Mouse (Mus musculus): ENCODE results near the gene Cyp2w1. TPM values are rescaled to one million over a fixed set of nuclear protein-coding genes. Genes with fewer than 3 reads are reported as not detected.

The Cyp2w1 gene
- polyA plus RNA-seq, 1 experiment from 2014 or later: not detected

DNA sequence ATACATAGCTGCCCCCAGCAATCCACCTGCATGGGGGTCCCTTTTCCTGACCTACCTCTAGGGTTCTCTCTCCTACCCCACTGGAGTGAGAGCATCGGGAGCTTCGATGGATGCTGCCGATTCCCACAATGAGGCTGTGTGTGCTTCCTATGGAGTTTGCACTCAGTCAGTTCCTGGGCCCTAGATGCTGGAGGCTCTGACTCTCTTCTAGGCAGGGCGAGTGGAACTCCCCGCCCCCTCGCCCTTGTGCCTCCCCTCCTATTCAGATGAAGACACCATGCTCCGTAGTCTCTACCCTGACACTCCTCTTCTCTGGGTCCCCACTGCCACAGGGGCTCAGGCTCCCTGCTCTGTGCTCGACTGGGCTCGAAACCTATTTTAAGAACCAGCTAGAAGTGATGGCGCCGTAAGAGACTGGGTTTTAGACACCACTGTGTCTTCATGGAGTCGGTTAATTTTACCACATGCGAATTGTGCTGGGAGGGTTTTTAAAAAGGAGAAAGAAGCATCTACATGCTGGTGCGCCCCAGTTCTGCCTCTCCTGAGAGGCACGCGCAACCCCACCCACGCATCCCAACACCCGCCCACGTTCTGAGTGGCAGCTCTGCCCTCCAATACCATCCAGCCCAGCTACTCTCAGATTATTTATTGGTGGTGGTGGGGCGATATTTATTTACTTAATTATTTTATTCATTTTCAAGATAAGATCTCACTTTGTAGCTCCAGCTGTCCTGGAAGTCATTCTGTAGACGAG is 34.5 kb upstream of the Cyp2w1 start:
- Histone ChIP-seq H3K4me1 (ENCODE audit: control insufficient read depth, insufficient read depth, low read length) (no peaks in the 10 kb centered on the region), H3K9ac (ENCODE audit: low read length) (no peak overlapping the region), H3K27me3 (ENCODE audit: control insufficient read depth, insufficient read depth, low read length) (no peaks in the 10 kb centered on the region), H3K4me2 (ENCODE audit: low read depth) (no peak overlapping the region), H3K9me3 (ENCODE audit: control insufficient read depth, low read length) (no peaks in the 10 kb centered on the region), H3K36me3 (ENCODE audit: control insufficient read depth, insufficient read depth, low read length) (no peaks in the 10 kb centered on the region), H3K4me3 (ENCODE audit: low read depth, low read length) (no peak overlapping the region), H3K27ac (ENCODE audit: low read depth, low read length) (no peak overlapping the region)
- DNase-seq (ENCODE audit: low spot score): no peak
- ATAC-seq (ENCODE audit: insufficient read depth, low FRiP score, low TSS enrichment): no peak
- 70% methylated on average over 21 of the region's 21 CpGs for WGBS

DNA sequence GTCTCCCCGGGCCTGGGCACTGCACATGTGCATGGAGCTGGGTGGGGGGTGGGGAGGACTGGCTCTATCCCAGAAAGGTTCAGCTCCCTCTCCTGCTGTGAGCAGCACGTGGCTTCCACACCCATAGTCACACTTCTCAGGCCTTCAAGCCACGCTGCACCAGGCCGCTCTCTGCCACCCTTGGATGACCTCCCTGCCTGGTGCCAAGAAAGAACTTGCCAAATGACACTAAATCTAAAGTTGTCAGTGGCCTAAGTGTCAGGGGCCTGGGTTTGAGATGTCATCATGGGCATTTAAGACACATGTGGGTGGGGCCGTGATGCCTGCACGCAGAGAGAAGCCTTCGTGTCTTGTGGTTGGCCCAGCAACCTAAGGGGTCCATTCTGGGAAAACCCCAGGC is 32.0 kb upstream of the Cyp2w1 start:
- H3K4me1 ChIP-seq (ENCODE audit: control insufficient read depth, insufficient read depth, low read length): peaks cover 4% of the 10 kb centered on the region; the same call in 1 of the 2 replicates
- no peak overlapping the region for H3K4me2 ChIP-seq (ENCODE audit: low read depth)
- H3K9ac ChIP-seq (ENCODE audit: low read length): no peak overlapping the region
- peaks cover 23% of the 10 kb centered on the region for H3K27me3 ChIP-seq (ENCODE audit: control insufficient read depth, insufficient read depth, low read length)
- H3K4me3 ChIP-seq (ENCODE audit: low read depth, low read length): no peak overlapping the region
- no peaks in the 10 kb centered on the region for H3K36me3 ChIP-seq (ENCODE audit: control insufficient read depth, insufficient read depth, low read length)
- no peak for DNase-seq (ENCODE audit: low spot score)
- WGBS: 74% methylated on average over 7 of the region's 7 CpGs
- no peak overlapping the region for H3K27ac ChIP-seq (ENCODE audit: low read depth, low read length)
- no peak for ATAC-seq (ENCODE audit: insufficient read depth, low FRiP score, low TSS enrichment)
- H3K9me3 ChIP-seq (ENCODE audit: control insufficient read depth, low read length): no peaks in the 10 kb centered on the region

DNA sequence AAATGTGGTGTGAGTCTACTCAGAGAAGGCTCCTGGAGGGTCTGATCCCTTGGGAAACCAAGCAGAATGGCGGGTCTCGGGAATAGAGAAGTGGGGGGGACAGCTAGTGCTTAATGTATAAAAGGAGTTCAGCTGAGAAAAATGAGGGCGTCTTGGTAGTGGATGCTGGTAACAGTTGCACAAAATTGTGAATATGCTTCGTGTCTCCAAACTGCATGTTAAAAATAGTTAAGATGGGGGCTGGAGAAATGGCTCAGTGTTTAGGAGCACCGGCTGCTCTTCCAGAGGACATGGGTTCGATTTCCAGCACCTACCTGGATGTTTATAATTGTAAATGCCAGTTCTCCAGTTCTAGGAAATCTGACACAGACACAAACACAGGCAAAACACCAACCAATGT is 31.1 kb upstream of the Cyp2w1 start:
- Histone ChIP-seq H3K9me3 (ENCODE audit: control insufficient read depth, low read length) (no peaks in the 10 kb centered on the region), H3K4me3 (ENCODE audit: low read depth, low read length) (no peak overlapping the region), H3K27me3 (ENCODE audit: control insufficient read depth, insufficient read depth, low read length) (peaks cover 32% of the 10 kb centered on the region), H3K9ac (ENCODE audit: low read length) (no peak overlapping the region), H3K4me2 (ENCODE audit: low read depth) (no peak overlapping the region), H3K4me1 (ENCODE audit: control insufficient read depth, insufficient read depth, low read length) (peaks cover 4% of the 10 kb centered on the region; the same call in 1 of the 2 replicates), H3K36me3 (ENCODE audit: control insufficient read depth, insufficient read depth, low read length) (no peaks in the 10 kb centered on the region), H3K27ac (ENCODE audit: low read depth, low read length) (no peak overlapping the region)
- DNase-seq (ENCODE audit: low spot score): no peak
- WGBS: 83% methylated on average over 6 of the region's 6 CpGs
- ATAC-seq (ENCODE audit: insufficient read depth, low FRiP score, low TSS enrichment): no peak

DNA sequence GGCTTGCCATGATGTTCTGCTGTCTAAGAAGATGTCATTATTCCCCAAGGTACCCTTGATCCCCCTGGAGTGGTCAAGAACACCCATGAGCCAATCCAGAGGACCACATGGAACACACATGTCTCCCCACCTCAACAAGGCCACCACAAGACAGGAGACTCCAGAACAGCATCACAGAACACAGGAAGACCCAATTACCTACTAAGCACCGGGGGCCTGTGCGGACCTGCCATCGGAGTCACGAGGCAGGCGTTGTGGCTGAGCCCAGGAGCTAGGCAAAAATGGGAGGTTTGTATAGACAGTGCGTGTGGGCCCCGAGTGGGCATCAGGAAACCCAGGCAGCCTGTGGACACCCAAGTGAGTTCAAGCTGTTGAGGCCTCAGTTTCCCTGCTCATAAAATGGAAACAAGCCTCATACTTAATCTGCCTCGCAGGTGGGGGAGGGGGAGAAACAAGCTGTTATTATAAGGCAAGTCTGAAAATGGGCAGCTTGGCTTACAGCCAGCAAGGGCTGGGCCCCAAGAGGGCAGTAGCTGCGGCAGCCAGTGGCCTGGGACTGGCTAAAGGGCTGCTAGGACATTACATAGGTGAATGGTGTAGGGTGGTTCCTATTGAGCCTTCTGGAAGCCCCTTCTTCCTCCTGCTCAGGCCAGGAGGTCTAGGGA is 29.0 kb upstream of the Cyp2w1 start:
- DNase-seq (ENCODE audit: low spot score) (no peak), ATAC-seq (ENCODE audit: insufficient read depth, low FRiP score, low TSS enrichment) (no peak)
- Histone ChIP-seq H3K4me2 (ENCODE audit: low read depth) (no peak overlapping the region), H3K27me3 (ENCODE audit: control insufficient read depth, insufficient read depth, low read length) (peaks cover 34% of the 10 kb centered on the region), H3K4me3 (ENCODE audit: low read depth, low read length) (no peak overlapping the region), H3K9me3 (ENCODE audit: control insufficient read depth, low read length) (no peaks in the 10 kb centered on the region), H3K9ac (ENCODE audit: low read length) (no peak overlapping the region), H3K27ac (ENCODE audit: low read depth, low read length) (no peak overlapping the region), H3K36me3 (ENCODE audit: control insufficient read depth, insufficient read depth, low read length) (no peaks in the 10 kb centered on the region), H3K4me1 (ENCODE audit: control insufficient read depth, insufficient read depth, low read length) (peaks cover 4% of the 10 kb centered on the region; the same call in 1 of the 2 replicates)
- WGBS: 85% methylated on average over 9 of the region's 9 CpGs

DNA sequence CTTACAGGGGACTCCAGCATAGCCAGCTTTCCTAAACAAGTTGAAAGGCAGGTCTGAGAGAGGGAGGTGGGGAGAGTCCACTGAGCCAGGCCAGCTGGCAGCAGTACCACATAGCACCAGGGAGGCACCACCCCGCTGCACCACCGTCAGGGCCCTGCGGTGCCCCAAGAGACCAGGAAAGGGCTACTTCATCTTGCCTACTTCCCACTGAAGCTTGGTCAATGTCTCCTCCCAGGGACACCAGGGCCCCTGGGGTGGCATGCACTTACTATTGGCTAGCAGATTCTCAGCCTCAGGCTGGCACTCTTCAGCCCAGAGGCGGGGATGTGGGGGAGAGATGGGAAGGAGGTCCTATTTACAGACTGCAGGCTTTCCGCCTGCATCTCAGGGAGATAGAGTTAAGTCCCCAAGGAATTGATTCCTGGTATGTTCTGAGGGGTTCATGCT is 28.3 kb upstream of the Cyp2w1 start:
- Histone ChIP-seq H3K4me1 (ENCODE audit: control insufficient read depth, insufficient read depth, low read length) (peaks cover 4% of the 10 kb centered on the region; the same call in 1 of the 2 replicates), H3K4me2 (ENCODE audit: low read depth) (no peak overlapping the region; the same call in 1 of the 2 replicates), H3K9me3 (ENCODE audit: control insufficient read depth, low read length) (no peaks in the 10 kb centered on the region), H3K36me3 (ENCODE audit: control insufficient read depth, insufficient read depth, low read length) (no peaks in the 10 kb centered on the region), H3K27ac (ENCODE audit: low read depth, low read length) (no peak overlapping the region), H3K27me3 (ENCODE audit: control insufficient read depth, insufficient read depth, low read length) (peaks cover 34% of the 10 kb centered on the region), H3K9ac (ENCODE audit: low read length) (no peak overlapping the region), H3K4me3 (ENCODE audit: low read depth, low read length) (no peak overlapping the region)
- 74% methylated on average over 5 of the region's 5 CpGs for WGBS
- ATAC-seq (ENCODE audit: insufficient read depth, low FRiP score, low TSS enrichment) (no peak), DNase-seq (ENCODE audit: low spot score) (no peak)

DNA sequence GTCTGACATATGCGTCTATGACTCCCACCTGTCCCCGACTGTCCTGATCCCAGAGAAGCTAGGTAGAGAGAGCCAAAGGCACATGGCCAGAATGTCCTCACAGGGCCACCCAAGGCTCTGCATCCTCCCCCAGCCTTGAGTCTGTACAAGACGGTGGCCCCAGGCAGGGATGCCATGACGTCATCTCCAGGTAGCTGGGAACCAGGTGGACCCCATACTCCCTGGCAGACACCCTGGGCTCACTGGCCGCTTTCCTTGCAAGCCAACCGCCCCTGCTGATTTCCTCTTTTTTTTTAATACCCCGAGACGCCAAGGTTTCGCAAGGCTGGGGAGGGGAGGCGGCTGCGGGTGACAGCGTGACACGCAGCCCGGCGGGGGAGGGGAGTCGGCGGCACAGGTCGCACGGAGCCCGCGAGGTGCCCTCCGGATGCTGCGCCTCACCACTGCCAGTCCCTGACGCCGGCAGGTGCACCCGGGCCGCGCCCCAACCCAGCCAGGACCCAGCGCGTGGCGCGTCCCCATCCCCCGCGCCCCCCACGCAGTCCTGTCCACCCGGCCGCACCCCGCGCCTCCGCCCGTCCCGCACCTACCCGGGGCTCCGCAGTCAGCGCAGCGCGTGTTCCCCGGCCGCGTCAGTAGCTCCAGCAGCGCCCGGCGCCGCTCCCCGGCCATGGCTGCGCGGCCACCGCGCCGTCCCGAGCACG is 27.6 kb upstream of the Cyp2w1 start:
- Histone ChIP-seq H3K27ac (ENCODE audit: low read depth, low read length) (0 out of 2 replicates have a peak overlapping the region, but pooled peaks have one; percentile 8), H3K9ac (ENCODE audit: low read length) (peak overlapping the region; percentile 67), H3K27me3 (ENCODE audit: control insufficient read depth, insufficient read depth, low read length) (peaks cover 34% of the 10 kb centered on the region), H3K4me2 (ENCODE audit: low read depth) (peak overlapping the region; percentile 99), H3K36me3 (ENCODE audit: control insufficient read depth, insufficient read depth, low read length) (no peaks in the 10 kb centered on the region), H3K4me1 (ENCODE audit: control insufficient read depth, insufficient read depth, low read length) (peaks cover 4% of the 10 kb centered on the region; the same call in 1 of the 2 replicates), H3K9me3 (ENCODE audit: control insufficient read depth, low read length) (no peaks in the 10 kb centered on the region), H3K4me3 (ENCODE audit: low read depth, low read length) (peak overlapping the region; percentile 63)
- ATAC-seq (ENCODE audit: insufficient read depth, low FRiP score, low TSS enrichment): peak; percentile 38; the same call in 1 of the 2 replicates
- WGBS: 3% methylated on average over 49 of the region's 62 CpGs
- no peak for DNase-seq (ENCODE audit: low spot score)

DNA sequence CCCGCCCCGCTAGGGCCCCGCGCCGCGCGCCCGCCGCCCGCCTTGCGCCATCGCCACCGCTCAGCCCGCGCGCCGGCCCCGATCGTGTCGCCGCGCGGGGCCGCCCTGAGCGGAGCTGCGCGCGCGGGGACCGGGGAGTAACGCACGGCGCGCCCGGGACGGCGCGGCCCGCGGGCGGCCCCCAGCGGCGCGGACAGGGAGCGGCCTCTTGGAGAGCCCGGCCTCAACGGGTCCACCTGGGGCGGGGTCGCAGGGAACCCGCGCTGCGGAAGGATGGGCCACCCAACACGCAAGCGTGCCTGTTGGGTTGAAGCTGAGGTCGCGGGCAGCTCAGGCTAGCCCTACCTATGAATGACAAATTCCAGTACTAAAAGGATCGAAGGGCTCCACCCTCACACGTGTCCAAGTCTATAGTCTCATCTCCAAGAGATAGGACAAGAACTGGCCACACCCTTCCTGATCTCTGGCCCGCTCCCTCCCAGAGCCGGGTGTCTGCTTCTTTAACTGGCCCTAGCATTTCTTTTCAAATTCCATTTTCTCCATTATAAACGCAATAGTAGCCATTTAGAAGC is 26.9 kb upstream of the Cyp2w1 start, which contains the start of gene Adap1:
Gene Adap1, minus strand, starts transcription at position 228 of the 572 bp plus-strand sequence.
- H3K4me2 ChIP-seq (ENCODE audit: low read depth): peak within 1 kb of the TSS; percentile 99
- H3K9ac ChIP-seq (ENCODE audit: low read length): peak within 1 kb of the TSS; percentile 67
- DNase-seq (ENCODE audit: low spot score) (peak; percentile 66), ATAC-seq (ENCODE audit: insufficient read depth, low FRiP score, low TSS enrichment) (peak; percentile 77)
- H3K27ac ChIP-seq (ENCODE audit: low read depth, low read length): 0 out of 2 replicates have a peak within 1 kb of the TSS, but pooled peaks have one; percentile 8
- H3K9me3 ChIP-seq (ENCODE audit: control insufficient read depth, low read length): no peaks in the 10 kb centered on the region
- 3% methylated on average over 50 of the region's 61 CpGs for WGBS
- H3K27me3 ChIP-seq (ENCODE audit: control insufficient read depth, insufficient read depth, low read length): peaks cover 34% of the 10 kb centered on the region
- peaks cover 4% of the 10 kb centered on the region; the same call in 1 of the 2 replicates for H3K4me1 ChIP-seq (ENCODE audit: control insufficient read depth, insufficient read depth, low read length)
- H3K36me3 ChIP-seq (ENCODE audit: control insufficient read depth, insufficient read depth, low read length): no peaks in the 10 kb centered on the region
- peak within 1 kb of the TSS; percentile 63 for H3K4me3 ChIP-seq (ENCODE audit: low read depth, low read length)

DNA sequence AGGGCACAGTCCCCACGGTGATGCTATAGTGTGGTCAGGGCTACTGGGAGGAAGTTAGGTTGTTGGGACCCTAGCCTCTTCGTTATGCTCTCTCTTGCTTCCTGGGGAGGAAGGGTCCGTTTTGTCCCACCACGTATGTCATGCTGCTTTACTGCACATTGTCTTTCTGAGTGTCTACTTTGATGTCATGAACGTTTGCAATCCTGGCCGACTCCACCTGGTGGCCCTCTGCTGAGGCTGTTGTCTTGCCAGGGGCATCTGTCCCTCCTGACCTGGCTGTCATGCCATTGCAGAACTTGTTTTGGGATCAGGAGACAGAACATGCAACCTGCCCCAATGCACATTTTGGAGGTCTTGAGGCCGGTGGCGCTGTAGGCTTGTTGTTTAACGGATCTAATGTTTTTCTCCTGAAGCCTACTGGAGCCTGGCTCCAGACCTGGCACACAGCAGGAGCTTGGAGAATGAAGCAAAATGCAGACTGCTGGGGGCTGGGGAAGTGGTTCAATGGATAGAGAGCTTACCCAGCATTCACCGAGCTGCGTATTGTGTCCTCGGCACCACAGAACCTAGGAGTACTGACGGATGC is 26.2 kb upstream of the Cyp2w1 start:
- H3K4me3 ChIP-seq (ENCODE audit: low read depth, low read length): no peak overlapping the region
- no peak overlapping the region for H3K9ac ChIP-seq (ENCODE audit: low read length)
- no peak overlapping the region for H3K27ac ChIP-seq (ENCODE audit: low read depth, low read length)
- H3K9me3 ChIP-seq (ENCODE audit: control insufficient read depth, low read length): no peaks in the 10 kb centered on the region
- no peaks in the 10 kb centered on the region for H3K36me3 ChIP-seq (ENCODE audit: control insufficient read depth, insufficient read depth, low read length)
- ATAC-seq (ENCODE audit: insufficient read depth, low FRiP score, low TSS enrichment) (no peak), DNase-seq (ENCODE audit: low spot score) (no peak)
- WGBS: 58% methylated on average over 13 of the region's 13 CpGs
- peaks cover 4% of the 10 kb centered on the region; the same call in 1 of the 2 replicates for H3K4me1 ChIP-seq (ENCODE audit: control insufficient read depth, insufficient read depth, low read length)
- H3K27me3 ChIP-seq (ENCODE audit: control insufficient read depth, insufficient read depth, low read length): peaks cover 34% of the 10 kb centered on the region
- H3K4me2 ChIP-seq (ENCODE audit: low read depth): no peak overlapping the region
